Mouse (Mus musculus) heart, postnatal 0 days (tissue): ENCODE results near the gene Rdh13. TPM values are rescaled to one million over a fixed set of nuclear protein-coding genes. Genes with fewer than 3 reads are reported as not detected.

Source experiments
- ATAC-seq: fragments of 200-750 bp; cut with Nextera tagmentation; 2 replicates; pipeline ENCODE4 v1.8.0; 2017; ENCODE audit warnings: low read depth, moderate number of reproducible peaks, moderate library complexity; ENCODE audit not compliant: insufficient read depth
- DNase-seq: peaks from one replicate; pipeline ENCODE4 v3.0.0-alpha.2; 2016; ENCODE audit warnings: low spot score
- H3K27ac ChIP-seq: fragments of 300-500 bp; sonication (generic); 2 replicates; pipeline ENCODE4 v1.5.1; 2014; ENCODE audit warnings: low read depth, mild to moderate bottlenecking
- H3K27me3 ChIP-seq: fragments of 300-500 bp; sonication (generic); 2 replicates; pipeline ENCODE4 v1.6.1; 2014; ENCODE audit warnings: low read length, mixed read lengths; ENCODE audit not compliant: control insufficient read depth, insufficient read depth
- H3K36me3 ChIP-seq: fragments of 300-500 bp; sonication (generic); replicated peaks from 2 replicates; pipeline ENCODE4 v1.6.1; 2014; ENCODE audit warnings: low read length, mixed read lengths; ENCODE audit not compliant: control insufficient read depth, insufficient read depth
- H3K4me1 ChIP-seq: fragments of 300-500 bp; sonication (generic); 2 replicates; pipeline ENCODE4 v1.6.1; 2014; ENCODE audit warnings: antibody characterized with exemption; ENCODE audit not compliant: control insufficient read depth, insufficient read depth
- H3K4me2 ChIP-seq: fragments of 300-500 bp; sonication (generic); 2 replicates; pipeline ENCODE4 v1.6.1; 2014; ENCODE audit warnings: low read depth, mild to moderate bottlenecking, low read length, moderate library complexity
- H3K4me3 ChIP-seq: fragments of 300-500 bp; sonication (generic); 2 replicates; pipeline ENCODE4 v1.5.1; 2014; ENCODE audit warnings: low read depth, low read length
- H3K9ac ChIP-seq: fragments of 300-500 bp; sonication (generic); replicated peaks from 2 replicates; pipeline ENCODE4 v1.6.1; 2014; ENCODE audit warnings: low read depth, low read length, mixed read lengths
- H3K9me3 ChIP-seq: fragments of 300-500 bp; sonication (generic); replicated peaks from 2 replicates; pipeline ENCODE4 v1.6.1; 2016; ENCODE audit warnings: low read length; ENCODE audit not compliant: control insufficient read depth
- CTCF ChIP-seq: IDR thresholded peaks from 2 replicates; pipeline ENCODE4 v1.5.1; 2016; ENCODE audit warnings: antibody characterized with exemption, control low read depth, low read depth
- EP300 ChIP-seq: IDR thresholded peaks from 2 replicates; pipeline ENCODE4 v1.6.1; 2016; ENCODE audit warnings: antibody characterized with exemption, low read depth
- WGBS: fragments of 180-500 bp; shearing (Covaris S2); extraction: QIAGEN DNeasy Blood & Tissue Kit; methylation state at CpG from one replicate; pipeline ENCODE4 v1.1.7; 2014; 5-methylcytosine and 5-hydroxymethylcytosine counted together
- microRNA-seq: library from miRNA; unstranded; fragments of <30 nt; microRNA quantifications from one replicate; pipeline ENCODE4, GENCODE M21; 2016
- polyA plus RNA-seq: library from polyadenylated mRNA; unstranded; fragments of >200 nt; fragmentation: Nextera tagmentation; extraction: Ambion mirVana; gene quantifications from 2 replicates; pipeline ENCODE4 v1.2.1, GENCODE M21; 2015
- total RNA-seq: library from RNA; depleted of rRNA; stranded (reverse); fragments of >200 nt; gene quantifications from 2 replicates; pipeline ENCODE4 v1.2.3, GENCODE M21; 2014; ENCODE audit warnings: low replicate concordance; rRNA removed

Gene Rdh13
- total and polyA plus RNA-seq, 2 experiments from 2014 or later, result 28.0 to 70.3 TPM

- DNase-seq (no peak), ATAC-seq (no peak)
- no peak within 1 kb of the TSS for H3K27ac ChIP-seq
- no peak within 1 kb of the TSS for H3K9ac ChIP-seq
- H3K36me3 ChIP-seq, result no peaks in the 10 kb centered on the region
- H3K4me2 ChIP-seq, result no peak within 1 kb of the TSS
- TF ChIP-seq EP300 (no peak), CTCF (no peak)
- H3K27me3 ChIP-seq, result no peaks in the 10 kb centered on the region
- 89% methylated on average over 1 of the region's 1 CpGs for WGBS
- H3K4me3 ChIP-seq, result no peak within 1 kb of the TSS
- H3K9me3 ChIP-seq, result no peaks in the 10 kb centered on the region
- no peaks in the 10 kb centered on the region for H3K4me1 ChIP-seq
Observed at GRCm38 (mm10) chr7:4397730-4398129, 47.7 kb downstream of the Rdh13 start, which contains the start of gene Gp6. TSS of gene Gp6 (minus strand) at chr7:4397744.

Small RNA genes within 50 kb of the gene (microRNA-seq; reads per million reads assigned to microRNA genes)
- gene Gm24605 (not detected), gene Gm24752 (not detected), gene Gm25349 (not detected)

Other genes starting within 250 kb of the Rdh13 start
- not detected in 2 replicates for gene Lilra5, start 207.9 kb downstream of the Rdh13 start, total RNA-seq
- gene Lilra5, start 207.9 kb downstream of the Rdh13 start, polyA plus RNA-seq, result 0.20 and 0.30 TPM in 2 replicates
- gene Ncr1, start 107.9 kb downstream of the Rdh13 start, total RNA-seq, result not detected in 2 replicates
- not detected in 2 replicates for gene Ncr1, start 107.9 kb downstream of the Rdh13 start, polyA plus RNA-seq
- gene Gp6, start 47.9 kb downstream of the Rdh13 start, total RNA-seq, result 0.08 TPM in 1 of 2 replicates, not detected in the other
- gene Gp6, start 47.9 kb downstream of the Rdh13 start, polyA plus RNA-seq, result 0.08 TPM in 1 of 2 replicates, not detected in the other
- gene Eps8l1, start 15.0 kb upstream of the Rdh13 start, total RNA-seq, result 0.88 and 6.1 TPM in 2 replicates
- 1.00 and 4.0 TPM in 2 replicates for gene Eps8l1, start 15.0 kb upstream of the Rdh13 start, polyA plus RNA-seq
- gene Ppp1r12c, start 56.0 kb upstream of the Rdh13 start, total RNA-seq, result 89.1 and 105 TPM in 2 replicates
- gene Ppp1r12c, start 56.0 kb upstream of the Rdh13 start, polyA plus RNA-seq, result 22.5 and 24.2 TPM in 2 replicates
- 27.4 and 28.3 TPM in 2 replicates for gene Tnnt1, start 70.7 kb upstream of the Rdh13 start, total RNA-seq
- 93.7 and 106 TPM in 2 replicates for gene Tnnt1, start 70.7 kb upstream of the Rdh13 start, polyA plus RNA-seq
- gene Tnni3, start 78.6 kb upstream of the Rdh13 start, total RNA-seq, result 4,764 and 5,473 TPM in 2 replicates
- 8,811 and 8,917 TPM in 2 replicates for gene Tnni3, start 78.6 kb upstream of the Rdh13 start, polyA plus RNA-seq
- 0.11 and 2.6 TPM in 2 replicates for gene Dnaaf3, start 86.8 kb upstream of the Rdh13 start, total RNA-seq
- gene Dnaaf3, start 86.8 kb upstream of the Rdh13 start, polyA plus RNA-seq, result 0.60 and 0.63 TPM in 2 replicates
- 0.23 and 1.4 TPM in 2 replicates for gene Syt5, start 101.9 kb upstream of the Rdh13 start, total RNA-seq
- gene Syt5, start 101.9 kb upstream of the Rdh13 start, polyA plus RNA-seq, result 0.70 and 0.92 TPM in 2 replicates
- gene Ptprh, start 158.4 kb upstream of the Rdh13 start, total RNA-seq, result not detected in 2 replicates
- gene Ptprh, start 158.4 kb upstream of the Rdh13 start, polyA plus RNA-seq, result not detected in 2 replicates
- gene Tmem86b, start 185.8 kb upstream of the Rdh13 start, total RNA-seq, result 4.8 and 11.5 TPM in 2 replicates
- 0.33 and 0.82 TPM in 2 replicates for gene Tmem86b, start 185.8 kb upstream of the Rdh13 start, polyA plus RNA-seq
- gene Ppp6r1, start 213.4 kb upstream of the Rdh13 start, total RNA-seq, result 101 and 146 TPM in 2 replicates
- gene Ppp6r1, start 213.4 kb upstream of the Rdh13 start, polyA plus RNA-seq, result 4.9 and 5.7 TPM in 2 replicates
- 138 and 156 TPM in 2 replicates for gene Hspbp1, start 239.4 kb upstream of the Rdh13 start, total RNA-seq
- 69.8 and 72.9 TPM in 2 replicates for gene Hspbp1, start 239.4 kb upstream of the Rdh13 start, polyA plus RNA-seq
- gene Brsk1, start 245.0 kb upstream of the Rdh13 start, total RNA-seq, result 7.1 and 10.9 TPM in 2 replicates
- gene Brsk1, start 245.0 kb upstream of the Rdh13 start, polyA plus RNA-seq, result 0.22 and 0.36 TPM in 2 replicates